Mouse (Mus musculus) ES-Bruce4 (cell line): ENCODE measurements around the gene Ucma.

Source experiments
- CTCF ChIP-seq: IDR thresholded peaks from one replicate; pipeline ENCODE4 v1.8.1; 2011; ENCODE audit warnings: low read depth, low read length
- POLR2A ChIP-seq: IDR thresholded peaks from one replicate; pipeline ENCODE4 v1.8.1; 2011; ENCODE audit warnings: low read length; ENCODE audit not compliant: insufficient read depth

DNA sequence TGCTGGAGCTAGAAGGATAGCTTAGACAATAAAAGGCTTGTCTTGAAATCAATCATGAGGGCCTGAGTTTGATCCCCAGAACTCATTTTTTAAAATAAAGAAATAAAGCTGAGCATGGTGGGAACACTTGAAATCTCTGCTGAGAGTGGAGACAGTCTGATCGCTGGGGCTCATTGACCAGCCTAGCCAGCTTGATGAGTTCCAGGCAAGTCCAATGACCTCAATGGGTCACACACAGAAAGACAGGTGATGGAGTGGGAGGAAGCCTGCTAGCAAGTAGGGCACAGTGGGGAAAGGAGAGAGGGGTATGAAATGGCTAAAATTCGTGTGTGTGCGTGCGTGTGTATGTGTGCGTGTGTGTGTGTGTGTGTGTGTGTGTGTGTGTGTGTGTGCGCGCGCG lies 41.4 kb upstream of the Ucma start:
- TF ChIP-seq CTCF, result no peak
- no peak for TF ChIP-seq POLR2A
